Mouse (Mus musculus): ENCODE results near the gene Zfp956.

Zfp956 gene

GRCm38 (mm10) chr6:47974599-47974998, 21.4 kb downstream of the Zfp956 start:
- DNase-seq, result no peak

- peak; percentile 75 to 81 for DNase-seq
Observed at GRCm38 (mm10) chr6:47978897-47979368, 25.7 kb downstream of the Zfp956 start.

- DNase-seq, result peak in 1 of 2 experiments; percentile 31
Observed at GRCm38 (mm10) chr6:47983936-47984335, 30.7 kb downstream of the Zfp956 start.

GRCm38 (mm10) chr6:47995661-47996060, 42.5 kb downstream of the Zfp956 start:
- no peak for DNase-seq

- DNase-seq, result no peak
Observed at GRCm38 (mm10) chr6:48010727-48011126, 57.5 kb downstream of the Zfp956 start.

Data from cerebellum, adult 18-20 months (tissue).